Mouse (Mus musculus) 3134 (cell line): ENCODE data around the gene Tnfrsf13c.
"Not testable (repeated sequence)": the region's sequence is repeated elsewhere in the genome, so short reads cannot be mapped to it uniquely, and the experiment has no call there.

ENCODE experiments used
- DNase-seq: peaks from one replicate; pipeline ENCODE4 v3.0.0-alpha.2; 2011; ENCODE audit warnings: low spot score; ENCODE audit not compliant: insufficient read length; ENCODE audit errors: extremely low read depth

The Tnfrsf13c gene

DNA sequence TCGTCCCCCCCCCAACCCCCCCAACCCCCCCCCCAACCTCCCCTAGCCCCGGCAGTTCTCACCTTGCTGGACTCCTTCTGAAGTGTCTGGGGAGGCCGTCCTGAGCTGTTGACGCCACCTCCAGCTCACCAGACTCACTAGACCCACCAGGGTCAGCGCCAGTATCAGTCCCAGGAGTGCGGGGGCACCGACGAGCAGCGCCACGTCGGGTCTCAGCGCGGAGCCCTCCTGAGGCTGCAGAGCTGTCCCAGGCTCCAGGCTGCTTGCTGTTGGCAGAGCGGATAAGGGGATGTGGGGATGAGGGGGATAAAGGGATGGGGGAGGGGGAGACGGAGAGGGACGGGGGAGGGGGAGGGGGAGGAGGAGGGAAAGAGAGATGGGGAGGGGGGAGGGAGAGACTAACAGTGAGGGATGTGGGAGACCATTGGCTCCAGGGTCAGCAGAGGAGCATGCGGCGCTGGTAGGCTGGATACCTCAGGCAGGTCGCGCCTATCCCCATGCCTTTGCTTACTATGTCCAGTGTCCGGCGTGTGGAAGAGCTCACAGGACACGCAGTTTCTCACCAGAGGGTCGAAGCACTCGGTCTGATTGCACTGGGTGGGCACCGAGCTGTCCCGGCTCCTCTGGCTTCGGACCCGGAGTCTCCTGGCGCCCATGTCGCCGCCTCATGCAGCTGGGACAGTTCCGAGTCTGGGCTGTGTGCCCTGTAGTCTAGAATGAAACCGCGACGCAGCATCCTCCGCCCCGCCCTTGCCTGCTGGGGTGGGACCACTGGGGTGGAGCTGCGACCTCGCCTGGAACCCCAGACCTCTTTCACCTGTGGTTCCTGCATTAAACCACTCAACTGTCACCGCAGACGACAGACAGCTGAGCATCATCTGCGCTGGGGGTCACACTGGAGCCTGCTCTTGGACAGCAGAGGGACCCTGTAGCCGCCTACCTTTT lies at the start of gene Tnfrsf13c:
Gene Tnfrsf13c, minus strand, starts transcription at position 713 of the 945 bp plus-strand sequence.
- DNase-seq: no peak

DNA sequence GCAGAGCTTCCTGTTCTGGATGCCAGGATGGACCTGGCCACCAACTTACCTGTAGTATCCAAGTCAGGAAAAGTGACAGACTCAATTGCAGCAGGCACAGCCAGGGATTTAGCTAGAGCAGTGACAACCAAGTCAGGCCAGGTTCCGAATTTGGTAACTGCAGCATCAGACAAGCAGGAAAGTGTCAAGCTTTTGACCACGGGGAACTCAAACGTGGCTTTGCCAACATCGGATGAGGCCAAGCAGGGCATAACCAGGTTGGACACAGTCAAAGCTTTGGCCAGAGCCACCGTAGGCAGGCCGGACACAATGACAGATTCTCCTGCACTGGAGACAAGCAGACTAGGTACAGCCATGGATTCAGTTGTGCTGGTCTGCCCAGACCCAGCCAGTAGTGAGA lies 48.1 kb upstream of the Tnfrsf13c start:
- DNase-seq: no peak

GRCm38 (mm10) chr15:82271201-82271600 lies 47.0 kb upstream of the Tnfrsf13c start:
- no peak for DNase-seq

DNA sequence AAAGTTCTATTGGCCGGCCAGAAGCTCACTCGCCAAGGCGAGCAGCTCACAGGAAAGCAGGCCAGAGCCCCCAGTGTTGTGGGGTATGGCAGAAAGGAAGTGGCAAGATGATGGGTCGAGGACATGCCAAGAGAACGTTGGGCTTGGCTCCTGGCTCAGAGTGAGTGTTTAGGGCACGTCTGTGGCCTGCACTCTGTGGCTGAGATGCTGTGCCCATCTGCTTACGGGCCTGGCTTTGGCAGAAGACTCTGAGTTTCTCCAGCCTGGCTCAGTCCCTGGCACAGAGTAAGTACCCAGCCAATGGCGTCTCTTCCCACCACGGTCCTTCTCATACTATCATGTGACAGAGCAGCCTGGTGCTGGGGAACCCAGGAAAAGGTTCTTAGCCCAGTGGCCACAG lies 44.6 kb upstream of the Tnfrsf13c start:
- peak; percentile 51 for DNase-seq

GRCm38 (mm10) chr15:82268185-82268584 lies 44.0 kb upstream of the Tnfrsf13c start:
- no peak for DNase-seq

- no peak for DNase-seq
Observed at GRCm38 (mm10) chr15:82266356-82266755, 42.2 kb upstream of the Tnfrsf13c start.

GRCm38 (mm10) chr15:82259510-82259909 lies 35.3 kb upstream of the Tnfrsf13c start:
- DNase-seq: peak; percentile 56

DNA sequence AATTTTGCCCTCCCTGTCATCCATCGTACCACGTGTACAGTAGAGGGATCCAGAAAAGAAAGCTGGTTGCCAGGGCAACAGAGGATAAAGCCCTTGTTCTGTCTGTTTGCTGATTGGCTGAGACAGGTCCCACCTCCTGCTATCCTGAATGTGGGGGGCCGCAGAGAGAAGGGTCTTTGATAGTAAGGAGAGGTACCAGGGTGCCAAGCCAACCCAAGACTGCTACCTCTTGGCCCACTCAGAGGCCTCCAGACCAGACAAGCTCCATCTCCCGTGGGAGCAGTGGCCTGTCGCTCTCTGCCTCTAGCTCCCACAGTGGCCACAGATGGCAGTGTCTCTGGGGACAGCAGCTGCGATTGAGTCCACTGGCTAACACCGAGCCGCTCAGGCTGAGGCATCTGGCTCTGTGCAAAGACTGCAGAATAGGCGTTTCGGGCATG lies 31.8 kb upstream of the Tnfrsf13c start:
- DNase-seq: no peak

GRCm38 (mm10) chr15:82255248-82255647 lies 31.1 kb upstream of the Tnfrsf13c start:
- DNase-seq: no peak

- DNase-seq: no peak
Observed at GRCm38 (mm10) chr15:82252097-82252496, 27.9 kb upstream of the Tnfrsf13c start, which contains the start of gene 1500009C09Rik. Gene 1500009C09Rik, plus strand, starts transcription at chr15:82252397.

- no peak for DNase-seq
Observed at GRCm38 (mm10) chr15:82251579-82251978, 27.4 kb upstream of the Tnfrsf13c start.

DNA sequence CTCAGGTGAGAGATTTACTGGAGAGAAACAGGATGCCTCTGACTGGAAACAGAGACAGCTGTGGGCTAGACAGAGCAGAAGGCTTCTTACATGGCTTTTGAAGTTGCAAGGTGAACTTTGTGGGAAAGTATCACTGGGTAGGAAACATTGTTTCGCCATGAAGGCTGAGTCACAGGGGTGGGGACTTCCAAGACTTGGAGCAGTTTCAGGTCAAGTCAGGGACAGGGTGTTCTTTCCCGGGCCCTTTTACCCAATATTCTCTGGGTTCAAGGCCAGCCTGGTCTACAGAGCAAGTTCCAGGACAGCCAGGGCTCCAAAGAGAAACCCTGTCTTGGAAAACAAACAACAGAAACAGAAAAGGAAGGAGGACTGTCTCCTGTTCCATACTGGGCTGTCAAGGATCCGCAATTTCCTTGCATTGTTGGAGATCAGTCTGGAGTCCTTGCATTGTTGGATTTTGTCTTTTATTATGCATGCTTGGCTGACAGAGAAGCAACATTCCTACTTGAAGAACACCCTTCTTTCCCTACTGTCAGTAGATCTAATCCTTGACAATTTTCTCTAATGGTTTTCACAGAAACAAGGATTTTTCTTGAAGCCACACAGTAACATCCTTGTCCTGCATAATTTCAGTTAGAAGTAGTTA lies 23.1 kb upstream of the Tnfrsf13c start:
- peak; percentile 37 for DNase-seq

GRCm38 (mm10) chr15:82244805-82245161 lies 20.6 kb upstream of the Tnfrsf13c start:
- not testable (repeated sequence) for DNase-seq

- DNase-seq: peak; percentile 93
Observed at GRCm38 (mm10) chr15:82244115-82244804, 20.1 kb upstream of the Tnfrsf13c start, which contains the start of gene Cenpm. Gene Cenpm, minus strand, starts transcription at chr15:82244748.

DNA sequence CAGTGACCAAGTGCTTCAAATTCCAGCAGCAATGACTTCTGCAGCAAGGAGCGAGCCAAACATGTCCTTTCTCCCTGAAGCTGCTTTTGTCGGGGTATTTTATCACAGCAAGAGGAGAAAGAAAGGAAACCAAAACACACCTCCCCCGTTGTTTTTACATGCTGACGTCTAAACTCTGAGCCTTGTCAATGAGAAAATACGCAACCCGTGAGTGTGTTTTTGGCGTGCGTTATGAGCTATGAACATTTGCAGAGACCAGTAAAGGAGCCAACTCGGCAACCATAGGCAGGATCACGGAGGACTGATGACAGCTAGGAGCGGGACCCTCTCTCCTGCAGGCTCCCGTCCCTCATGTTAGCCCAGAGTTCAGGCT lies 19.6 kb upstream of the Tnfrsf13c start:
- no peak for DNase-seq

- no peak for DNase-seq
Observed at GRCm38 (mm10) chr15:82243311-82243710, 19.1 kb upstream of the Tnfrsf13c start.

DNA sequence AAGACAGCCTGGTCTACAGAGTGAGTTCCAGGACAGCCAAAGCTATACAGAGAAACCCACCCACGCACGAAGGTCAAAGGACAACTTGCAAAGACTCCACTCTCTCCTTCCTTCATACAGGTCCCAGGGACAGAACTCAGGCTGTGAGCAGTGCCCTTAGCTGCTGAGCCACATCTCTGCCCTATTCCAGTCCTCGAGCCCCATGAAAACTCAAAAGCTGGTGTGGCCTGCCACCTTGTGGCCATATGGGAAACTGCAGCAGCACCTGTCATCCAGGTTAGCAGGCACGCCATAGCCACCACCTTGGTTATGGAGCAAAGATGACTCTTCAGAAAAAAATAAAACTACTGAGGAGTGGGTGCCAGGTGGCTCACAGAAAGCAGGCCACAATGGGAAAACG lies 12.4 kb upstream of the Tnfrsf13c start:
- peak; percentile 48 for DNase-seq

GRCm38 (mm10) chr15:82235661-82236060 lies 11.5 kb upstream of the Tnfrsf13c start:
- peak; percentile 62 for DNase-seq

GRCm38 (mm10) chr15:82232651-82233050 lies 8.5 kb upstream of the Tnfrsf13c start:
- DNase-seq: no peak

DNA sequence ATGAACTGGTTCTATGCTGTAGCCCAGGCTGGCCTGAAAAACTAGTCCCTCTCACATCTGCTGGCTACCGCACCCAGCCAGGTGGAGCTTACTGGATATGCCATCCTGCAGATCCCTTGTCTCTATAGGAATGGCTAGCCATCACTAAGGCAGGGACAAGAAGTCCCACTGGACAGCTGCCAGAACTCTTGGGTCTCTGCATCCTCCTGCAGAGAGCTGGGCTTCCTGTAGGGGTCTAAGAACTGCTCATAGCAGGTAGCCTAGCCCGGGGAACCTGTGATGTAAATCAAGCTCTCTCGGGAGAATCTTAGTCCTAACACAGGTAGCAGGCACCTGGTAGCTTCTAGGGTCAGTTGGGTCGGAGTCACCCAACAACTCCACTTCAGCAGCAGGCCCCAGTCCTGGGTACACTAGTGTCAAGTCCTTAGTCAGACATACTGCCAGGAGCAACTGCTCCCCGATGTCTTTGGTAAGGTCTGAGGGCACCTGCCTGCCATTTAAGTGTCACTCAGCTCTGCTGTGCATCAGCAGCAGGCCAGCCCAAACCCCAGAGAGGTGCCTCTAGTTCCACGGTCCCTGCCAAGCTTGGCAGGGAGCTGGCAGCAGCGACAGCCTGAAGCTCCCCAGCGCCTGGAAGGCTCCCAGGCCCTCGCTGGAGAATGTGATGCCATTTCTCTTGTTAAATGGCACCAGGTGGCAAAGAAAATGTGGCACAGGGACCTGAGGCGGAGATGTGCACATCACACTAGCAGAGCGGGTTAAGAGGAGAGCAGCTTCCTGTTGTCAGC lies 7.6 kb upstream of the Tnfrsf13c start:
- DNase-seq: no peak
